Mouse (Mus musculus): ENCODE data around the gene Ggt5. TPM values are rescaled to one million over a fixed set of nuclear protein-coding genes. Genes with fewer than 3 reads are reported as not detected.

Gene Ggt5
- polyA plus RNA-seq, 1 experiment: not detected

GRCm38 (mm10) chr10:75627490-75627889 is 38.4 kb downstream of the Ggt5 start:
- Histone ChIP-seq H3K4me3 (replicated peaks) (no peak overlapping the region), H3K27me3 (ENCODE audit: control insufficient read depth) (no peaks in the 10 kb centered on the region), H3K36me3 (ENCODE audit: control insufficient read depth) (no peaks in the 10 kb centered on the region), H3K4me1 (ENCODE audit: control insufficient read depth) (peaks cover 10% of the 10 kb centered on the region), H3K9me3 (ENCODE audit: control insufficient read depth, low read length) (peaks cover 3% of the 10 kb centered on the region; the same call in 1 of the 2 replicates)
- TF ChIP-seq TAL1 (IDR thresholded peaks at IDR 0.05; ENCODE audit: low read length): no peak

GRCm38 (mm10) chr10:75632633-75633032 is 43.5 kb downstream of the Ggt5 start:
- H3K36me3 ChIP-seq (ENCODE audit: control insufficient read depth): no peaks in the 10 kb centered on the region
- peaks cover 17% of the 10 kb centered on the region for H3K4me1 ChIP-seq (ENCODE audit: control insufficient read depth)
- H3K4me3 ChIP-seq (replicated peaks): no peak overlapping the region
- TF ChIP-seq GATA1 (IDR thresholded peaks at IDR 0.05; ENCODE audit: low read length): no peak
- TF ChIP-seq TAL1 (IDR thresholded peaks at IDR 0.05; ENCODE audit: low read length): no peak
- peaks cover 3% of the 10 kb centered on the region; the same call in 1 of the 2 replicates for H3K9me3 ChIP-seq (ENCODE audit: control insufficient read depth, low read length)
- H3K27me3 ChIP-seq (ENCODE audit: control insufficient read depth): no peaks in the 10 kb centered on the region; the same call in 1 of the 2 replicates

GRCm38 (mm10) chr10:75633048-75633447 is 43.9 kb downstream of the Ggt5 start:
- Histone ChIP-seq H3K4me3 (replicated peaks) (no peak overlapping the region), H3K9me3 (ENCODE audit: control insufficient read depth, low read length) (peaks cover 3% of the 10 kb centered on the region; the same call in 1 of the 2 replicates), H3K27me3 (ENCODE audit: control insufficient read depth) (peaks cover under 1% of the 10 kb centered on the region; the same call in 1 of the 2 replicates), H3K36me3 (ENCODE audit: control insufficient read depth) (no peaks in the 10 kb centered on the region), H3K4me1 (ENCODE audit: control insufficient read depth) (peaks cover 14% of the 10 kb centered on the region)
- TF ChIP-seq GATA1 (IDR thresholded peaks at IDR 0.05; ENCODE audit: low read length) (no peak), TAL1 (IDR thresholded peaks at IDR 0.05; ENCODE audit: low read length) (no peak)

GRCm38 (mm10) chr10:75633576-75634139 is 44.5 kb downstream of the Ggt5 start:
- peaks cover 3% of the 10 kb centered on the region; the same call in 1 of the 2 replicates for H3K27me3 ChIP-seq (ENCODE audit: control insufficient read depth)
- TF ChIP-seq GATA1 (IDR thresholded peaks at IDR 0.05; ENCODE audit: low read length) (no peak), TAL1 (IDR thresholded peaks at IDR 0.05; ENCODE audit: low read length) (no peak)
- peaks cover 3% of the 10 kb centered on the region; the same call in 1 of the 2 replicates for H3K9me3 ChIP-seq (ENCODE audit: control insufficient read depth, low read length)
- no peaks in the 10 kb centered on the region for H3K36me3 ChIP-seq (ENCODE audit: control insufficient read depth)
- H3K4me1 ChIP-seq (ENCODE audit: control insufficient read depth): peaks cover 13% of the 10 kb centered on the region
- no peak overlapping the region for H3K4me3 ChIP-seq (replicated peaks)

- TF ChIP-seq GATA1 (IDR thresholded peaks at IDR 0.05; ENCODE audit: low read length): no peak
- no peak for TF ChIP-seq TAL1 (IDR thresholded peaks at IDR 0.05; ENCODE audit: low read length)
- peaks cover 3% of the 10 kb centered on the region; the same call in 1 of the 2 replicates for H3K9me3 ChIP-seq (ENCODE audit: control insufficient read depth, low read length)
- no peak overlapping the region for H3K4me3 ChIP-seq (replicated peaks)
- peaks cover 3% of the 10 kb centered on the region; the same call in 1 of the 2 replicates for H3K27me3 ChIP-seq (ENCODE audit: control insufficient read depth)
- no peaks in the 10 kb centered on the region for H3K36me3 ChIP-seq (ENCODE audit: control insufficient read depth)
- H3K4me1 ChIP-seq (ENCODE audit: control insufficient read depth): peaks cover 13% of the 10 kb centered on the region
These were observed 45.5 kb downstream of the Ggt5 start for GRCm38 (mm10) chr10:75634610-75635009.

GRCm38 (mm10) chr10:75635019-75635692 is 46.0 kb downstream of the Ggt5 start:
- Histone ChIP-seq H3K4me3 (replicated peaks) (no peak overlapping the region), H3K36me3 (ENCODE audit: control insufficient read depth) (no peaks in the 10 kb centered on the region), H3K27me3 (ENCODE audit: control insufficient read depth) (peaks cover 3% of the 10 kb centered on the region; the same call in 1 of the 2 replicates), H3K9me3 (ENCODE audit: control insufficient read depth, low read length) (no peaks in the 10 kb centered on the region), H3K4me1 (ENCODE audit: control insufficient read depth) (peaks cover 9% of the 10 kb centered on the region)
- TF ChIP-seq GATA1 (IDR thresholded peaks at IDR 0.05; ENCODE audit: low read length) (no peak), TAL1 (IDR thresholded peaks at IDR 0.05; ENCODE audit: low read length) (no peak)

GRCm38 (mm10) chr10:75635693-75636055 is 46.5 kb downstream of the Ggt5 start:
- TF ChIP-seq GATA1 (IDR thresholded peaks at IDR 0.05; ENCODE audit: low read length) (no peak), TAL1 (IDR thresholded peaks at IDR 0.05; ENCODE audit: low read length) (no peak)
- Histone ChIP-seq H3K4me3 (replicated peaks) (no peak overlapping the region), H3K4me1 (ENCODE audit: control insufficient read depth) (peaks cover 9% of the 10 kb centered on the region), H3K27me3 (ENCODE audit: control insufficient read depth) (peaks cover 3% of the 10 kb centered on the region; the same call in 1 of the 2 replicates), H3K9me3 (ENCODE audit: control insufficient read depth, low read length) (no peaks in the 10 kb centered on the region), H3K36me3 (ENCODE audit: control insufficient read depth) (no peaks in the 10 kb centered on the region)

GRCm38 (mm10) chr10:75636084-75636786 is 47.1 kb downstream of the Ggt5 start:
- H3K4me1 ChIP-seq (ENCODE audit: control insufficient read depth): peaks cover 9% of the 10 kb centered on the region
- peaks cover 3% of the 10 kb centered on the region; the same call in 1 of the 2 replicates for H3K27me3 ChIP-seq (ENCODE audit: control insufficient read depth)
- no peaks in the 10 kb centered on the region for H3K36me3 ChIP-seq (ENCODE audit: control insufficient read depth)
- H3K9me3 ChIP-seq (ENCODE audit: control insufficient read depth, low read length): no peaks in the 10 kb centered on the region
- no peak for TF ChIP-seq TAL1 (IDR thresholded peaks at IDR 0.05; ENCODE audit: low read length)
- TF ChIP-seq GATA1 (IDR thresholded peaks at IDR 0.05; ENCODE audit: low read length): no peak
- H3K4me3 ChIP-seq (replicated peaks): no peak overlapping the region

GRCm38 (mm10) chr10:75637711-75638110 is 48.6 kb downstream of the Ggt5 start:
- H3K9me3 ChIP-seq (ENCODE audit: control insufficient read depth, low read length): no peaks in the 10 kb centered on the region
- no peak for TF ChIP-seq TAL1 (IDR thresholded peaks at IDR 0.05; ENCODE audit: low read length)
- no peak for TF ChIP-seq GATA1 (IDR thresholded peaks at IDR 0.05; ENCODE audit: low read length)

More at GRCm38 (mm10) chr10:75637711-75638110, 48.6 kb downstream of the Ggt5 start:
- Histone ChIP-seq H3K27me3 (ENCODE audit: control insufficient read depth) (peaks cover 3% of the 10 kb centered on the region; the same call in 1 of the 2 replicates), H3K36me3 (ENCODE audit: control insufficient read depth) (no peaks in the 10 kb centered on the region), H3K4me1 (ENCODE audit: control insufficient read depth) (peaks cover 20% of the 10 kb centered on the region), H3K4me3 (replicated peaks) (no peak overlapping the region)

Data from erythroblast, embryonic 14.5 days (primary cell).